Mouse (Mus musculus): ENCODE measurements at regions not wholly inside any gene's neighbourhood (a gene's known extent, or its start where the extent isn't known, plus 50 kb on each side); places are given as distances from the start of the nearest gene placed in this dataset.

GRCm38 (mm10) chr13:72134101-72134768 is 170.7 kb upstream of the Irx1 start:
- no peak for ATAC-seq (ENCODE audit: extremely low read depth, insufficient number of reproducible peaks, low FRiP score, poor library complexity, severe bottlenecking)

DNA sequence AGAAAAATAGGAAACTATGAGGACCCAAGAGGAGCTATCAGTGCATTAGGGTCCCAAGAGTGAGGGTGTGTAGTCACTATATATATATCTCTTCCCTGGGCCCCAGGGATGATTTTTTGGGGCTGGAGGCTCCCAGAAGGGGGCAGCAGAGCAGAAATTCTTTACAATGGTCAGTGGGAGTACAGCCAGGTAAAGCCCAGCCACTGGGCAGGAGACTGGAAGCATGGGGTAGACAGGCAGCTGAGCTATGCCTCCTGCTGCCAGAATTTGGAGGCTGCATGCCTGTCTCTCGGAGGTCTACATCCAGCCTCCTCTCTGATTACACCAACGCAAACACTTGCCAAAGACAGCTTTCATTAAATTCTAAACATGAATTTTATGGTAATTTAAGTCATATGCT is 202.7 kb upstream of the Irx1 start:
- TF ChIP-seq TAL1 (conservative IDR thresholded peaks at IDR 0.05; ENCODE audit: low read depth, low read length) (no peak), CTCF (IDR thresholded peaks at IDR 0.05; ENCODE audit: low read depth, low read length) (no peak), POLR2AphosphoS5 (IDR thresholded peaks at IDR 0.05; ENCODE audit: insufficient replicate concordance, low read depth, low read length) (no peak), GATA2 (IDR thresholded peaks at IDR 0.05; ENCODE audit: borderline replicate concordance, low read depth, low read length) (no peak), GATA1 (IDR thresholded peaks at IDR 0.05; ENCODE audit: borderline replicate concordance, low read length) (no peak)
- H3K36me3 ChIP-seq (replicated peaks) = no peaks in the 10 kb centered on the region
- ATAC-seq (ENCODE audit: extremely low read depth, insufficient number of reproducible peaks, low FRiP score, poor library complexity, severe bottlenecking) = no peak
- H3K9me3 ChIP-seq (replicated peaks) = peaks cover 53% of the 10 kb centered on the region
- H3K4me3 ChIP-seq (ENCODE audit: low read depth, low read length) = no peak overlapping the region
- DNase-seq (ENCODE audit: low spot score) = no peak
- no peaks in the 10 kb centered on the region for H3K27me3 ChIP-seq (ENCODE audit: insufficient read depth, low read length)
- no peaks in the 10 kb centered on the region for H3K4me1 ChIP-seq (ENCODE audit: insufficient read depth, low read depth, low read length)

More at GRCm38 (mm10) chr13:72134101-72134768, 170.7 kb upstream of the Irx1 start:
- Histone ChIP-seq H3K4me3 (ENCODE audit: low read depth, low read length) (no peak overlapping the region), H3K36me3 (replicated peaks) (no peaks in the 10 kb centered on the region), H3K27me3 (ENCODE audit: insufficient read depth, low read length) (no peaks in the 10 kb centered on the region), H3K4me1 (ENCODE audit: insufficient read depth, low read depth, low read length) (no peaks in the 10 kb centered on the region), H3K9me3 (replicated peaks) (peaks cover 53% of the 10 kb centered on the region)
- TF ChIP-seq GATA1 (IDR thresholded peaks at IDR 0.05; ENCODE audit: borderline replicate concordance, low read length) = no peak
- TF ChIP-seq CTCF (IDR thresholded peaks at IDR 0.05; ENCODE audit: low read depth, low read length) = no peak
- TF ChIP-seq POLR2AphosphoS5 (IDR thresholded peaks at IDR 0.05; ENCODE audit: insufficient replicate concordance, low read depth, low read length) = no peak
- no peak for TF ChIP-seq GATA2 (IDR thresholded peaks at IDR 0.05; ENCODE audit: borderline replicate concordance, low read depth, low read length)
- no peak for TF ChIP-seq TAL1 (conservative IDR thresholded peaks at IDR 0.05; ENCODE audit: low read depth, low read length)
- DNase-seq (ENCODE audit: low spot score) = no peak

DNA sequence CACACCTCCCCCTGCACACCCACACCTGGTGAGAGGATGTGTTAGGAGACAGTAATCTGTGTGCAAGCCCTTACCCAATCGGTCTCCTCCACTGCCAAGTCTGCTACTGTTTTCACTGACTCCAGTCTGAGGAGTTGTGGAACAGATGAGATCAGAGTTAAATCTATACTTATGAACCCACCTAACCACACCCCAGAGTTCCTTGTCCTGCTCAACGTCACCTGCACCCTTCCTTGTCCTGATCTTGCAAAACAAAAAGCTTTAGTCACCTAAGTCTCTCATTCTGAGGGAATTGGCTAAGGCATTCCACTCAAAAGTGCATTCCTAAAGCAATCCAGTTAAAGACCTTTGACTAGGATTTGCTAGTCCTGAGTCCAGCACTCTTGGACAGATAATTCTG is 203.9 kb upstream of the Irx1 start:
- no peak for DNase-seq (ENCODE audit: low spot score)
- TF ChIP-seq GATA2 (IDR thresholded peaks at IDR 0.05; ENCODE audit: borderline replicate concordance, low read depth, low read length) (no peak), TAL1 (conservative IDR thresholded peaks at IDR 0.05; ENCODE audit: low read depth, low read length) (no peak), GATA1 (IDR thresholded peaks at IDR 0.05; ENCODE audit: borderline replicate concordance, low read length) (no peak), CTCF (IDR thresholded peaks at IDR 0.05; ENCODE audit: low read depth, low read length) (no peak), POLR2AphosphoS5 (IDR thresholded peaks at IDR 0.05; ENCODE audit: insufficient replicate concordance, low read depth, low read length) (no peak)
- ATAC-seq (ENCODE audit: extremely low read depth, insufficient number of reproducible peaks, low FRiP score, poor library complexity, severe bottlenecking) = no peak

DNA sequence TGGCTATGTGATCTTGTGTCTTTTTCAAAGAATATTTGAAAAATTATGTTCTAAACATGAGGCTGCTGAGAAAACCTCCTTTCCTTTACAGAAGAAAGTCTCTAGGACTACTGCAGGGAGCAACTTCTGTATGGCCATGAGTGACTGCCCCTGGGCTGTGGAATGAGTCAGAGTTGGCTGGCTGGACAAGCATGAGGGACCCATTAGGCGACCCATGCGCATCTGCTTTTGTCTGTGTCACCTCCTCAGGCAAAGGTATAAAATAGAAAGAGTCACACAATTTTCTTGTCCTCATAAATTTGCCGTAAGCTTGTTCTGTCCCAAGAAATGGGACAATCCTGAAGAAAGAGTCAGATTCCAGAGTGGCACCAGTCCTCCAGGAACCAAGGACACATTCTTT is 220.1 kb upstream of the Irx1 start:
- no peak for DNase-seq (ENCODE audit: low spot score)
- no peak for ATAC-seq (ENCODE audit: extremely low read depth, insufficient number of reproducible peaks, low FRiP score, poor library complexity, severe bottlenecking)
- TF ChIP-seq GATA2 (IDR thresholded peaks at IDR 0.05; ENCODE audit: borderline replicate concordance, low read depth, low read length) (no peak), POLR2AphosphoS5 (IDR thresholded peaks at IDR 0.05; ENCODE audit: insufficient replicate concordance, low read depth, low read length) (no peak), TAL1 (conservative IDR thresholded peaks at IDR 0.05; ENCODE audit: low read depth, low read length) (no peak), CTCF (IDR thresholded peaks at IDR 0.05; ENCODE audit: low read depth, low read length) (no peak), GATA1 (IDR thresholded peaks at IDR 0.05; ENCODE audit: borderline replicate concordance, low read length) (no peak)
- Histone ChIP-seq H3K36me3 (replicated peaks) (no peaks in the 10 kb centered on the region), H3K9me3 (replicated peaks) (peaks cover 51% of the 10 kb centered on the region), H3K4me1 (ENCODE audit: insufficient read depth, low read depth, low read length) (no peaks in the 10 kb centered on the region), H3K27me3 (ENCODE audit: insufficient read depth, low read length) (no peaks in the 10 kb centered on the region), H3K4me3 (ENCODE audit: low read depth, low read length) (no peak overlapping the region)

More for the DNA sequence above, 203.9 kb upstream of the Irx1 start:
- Histone ChIP-seq H3K36me3 (replicated peaks) (no peaks in the 10 kb centered on the region), H3K4me3 (ENCODE audit: low read depth, low read length) (no peak overlapping the region), H3K27me3 (ENCODE audit: insufficient read depth, low read length) (no peaks in the 10 kb centered on the region), H3K4me1 (ENCODE audit: insufficient read depth, low read depth, low read length) (no peaks in the 10 kb centered on the region), H3K9me3 (replicated peaks) (peaks cover 51% of the 10 kb centered on the region)

DNA sequence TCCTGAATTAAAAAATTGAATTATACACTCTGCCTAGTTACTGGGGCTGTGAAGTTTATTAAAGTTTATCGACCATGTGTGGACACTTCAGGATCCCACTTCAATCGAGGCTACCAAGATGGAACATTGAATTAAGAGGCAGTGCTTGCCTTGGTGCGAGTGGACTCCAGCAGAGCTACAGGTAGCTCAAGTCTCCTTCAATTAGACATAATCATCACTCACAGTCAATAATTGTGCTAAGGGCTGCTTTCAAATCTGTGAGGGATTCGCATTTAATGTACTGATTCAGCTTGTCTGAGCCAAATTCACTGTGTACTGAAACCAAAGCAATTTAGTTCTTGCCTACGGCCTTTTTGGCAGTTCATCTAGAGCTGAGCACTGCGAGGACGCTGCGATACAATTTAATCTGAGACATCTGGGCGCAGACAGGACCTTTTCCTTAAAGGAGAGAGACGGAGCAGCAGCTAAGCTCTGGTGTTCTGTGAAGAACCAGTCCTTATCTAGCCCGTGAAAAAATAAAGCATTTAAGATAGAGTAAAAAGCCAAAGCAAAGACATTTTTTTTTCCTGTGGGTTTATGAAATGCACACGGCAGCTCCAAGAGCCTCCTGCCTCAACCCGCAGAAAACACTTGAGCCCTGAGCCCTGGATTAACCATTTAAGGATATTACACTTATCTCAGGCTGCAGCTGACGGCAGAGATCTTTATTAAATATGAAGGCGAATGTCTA is 220.8 kb upstream of the Irx1 start:
- no peaks in the 10 kb centered on the region for H3K36me3 ChIP-seq (replicated peaks)
- DNase-seq (ENCODE audit: low spot score) (no peak), ATAC-seq (ENCODE audit: extremely low read depth, insufficient number of reproducible peaks, low FRiP score, poor library complexity, severe bottlenecking) (no peak)
- no peak for TF ChIP-seq TAL1 (conservative IDR thresholded peaks at IDR 0.05; ENCODE audit: low read depth, low read length)
- no peak for TF ChIP-seq GATA2 (IDR thresholded peaks at IDR 0.05; ENCODE audit: borderline replicate concordance, low read depth, low read length)
- no peak for TF ChIP-seq GATA1 (IDR thresholded peaks at IDR 0.05; ENCODE audit: borderline replicate concordance, low read length)
- TF ChIP-seq CTCF (IDR thresholded peaks at IDR 0.05; ENCODE audit: low read depth, low read length) = no peak
- no peak for TF ChIP-seq POLR2AphosphoS5 (IDR thresholded peaks at IDR 0.05; ENCODE audit: insufficient replicate concordance, low read depth, low read length)
- peaks cover 51% of the 10 kb centered on the region for H3K9me3 ChIP-seq (replicated peaks)
- no peaks in the 10 kb centered on the region for H3K27me3 ChIP-seq (ENCODE audit: insufficient read depth, low read length)
- no peak overlapping the region for H3K4me3 ChIP-seq (ENCODE audit: low read depth, low read length)
- no peaks in the 10 kb centered on the region for H3K4me1 ChIP-seq (ENCODE audit: insufficient read depth, low read depth, low read length)

DNA sequence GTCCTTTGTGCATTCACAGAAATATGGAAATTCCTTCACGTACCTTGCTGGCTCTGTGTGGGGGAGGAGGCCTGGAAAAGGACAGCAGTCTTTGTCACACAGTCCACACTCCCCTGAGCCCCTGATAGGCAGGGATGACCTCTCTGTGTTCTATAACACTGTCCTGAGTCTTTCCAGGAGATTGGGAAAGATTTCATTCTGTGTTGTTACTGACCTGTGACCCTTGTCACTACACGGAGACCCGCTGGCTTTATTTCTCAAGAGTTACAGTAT is 221.3 kb upstream of the Irx1 start:
- no peak overlapping the region for H3K4me3 ChIP-seq (ENCODE audit: low read depth, low read length)
- no peak for ATAC-seq (ENCODE audit: extremely low read depth, insufficient number of reproducible peaks, low FRiP score, poor library complexity, severe bottlenecking)
- H3K9me3 ChIP-seq (replicated peaks) = peaks cover 53% of the 10 kb centered on the region
- no peak for TF ChIP-seq POLR2AphosphoS5 (IDR thresholded peaks at IDR 0.05; ENCODE audit: insufficient replicate concordance, low read depth, low read length)
- no peak for TF ChIP-seq GATA2 (IDR thresholded peaks at IDR 0.05; ENCODE audit: borderline replicate concordance, low read depth, low read length)
- no peak for TF ChIP-seq GATA1 (IDR thresholded peaks at IDR 0.05; ENCODE audit: borderline replicate concordance, low read length)
- H3K36me3 ChIP-seq (replicated peaks) = no peaks in the 10 kb centered on the region
- no peaks in the 10 kb centered on the region for H3K4me1 ChIP-seq (ENCODE audit: insufficient read depth, low read depth, low read length)
- H3K27me3 ChIP-seq (ENCODE audit: insufficient read depth, low read length) = no peaks in the 10 kb centered on the region
- DNase-seq (ENCODE audit: low spot score) = no peak
